In genomic region chr7:46535429-46535799, GRCm38 (mm10) we compare ENCODE assay signal across 8 mouse cellular contexts.
DNase-seq lines count a peak whose midpoint lies in the region; ATAC-seq and TF ChIP-seq lines count a peak whose summit lies in the region.

No protein-coding gene starts in this region.

- H3K9ac ChIP-seq in heart, postnatal 0 days (replicated peaks; ENCODE audit: low read depth, low read length), result no peak overlapping the region
- no peak overlapping the region for H3K9ac ChIP-seq in kidney, postnatal 0 days (ENCODE audit: low read depth, low read length)
- H3K9ac ChIP-seq in limb, embryonic 12.5 days (replicated peaks), result peak overlapping the region; percentile 18; the same call in 1 of the 2 replicates

- peak; percentile 53 for TF ChIP-seq CTCF in heart, postnatal 0 days (IDR thresholded peaks at IDR 0.05; ENCODE audit: low read depth)
- peak; percentile 75 for TF ChIP-seq CTCF in cerebellum, adult 2 months (IDR thresholded peaks at IDR 0.05; ENCODE audit: borderline replicate concordance, insufficient read depth, low read depth, low read length)
- TF ChIP-seq CTCF in kidney, postnatal 0 days (IDR thresholded peaks at IDR 0.05; ENCODE audit: low read depth), result peak; percentile 73

- no peak for TF ChIP-seq EP300 in heart, postnatal 0 days (IDR thresholded peaks at IDR 0.05; ENCODE audit: low read depth)

- DNase-seq in heart, postnatal 0 days (ENCODE audit: low spot score), result peak; percentile 16
- no peak for DNase-seq in heart, postnatal 25 days (ENCODE audit: low spot score)
- peak; percentile 94 to 98 for DNase-seq in cerebellum, adult 2 months
- peak; percentile 40 for DNase-seq in kidney, postnatal 0 days (ENCODE audit: low spot score)
- DNase-seq in retina, embryonic 14.5 days (ENCODE audit: low spot score), result peak; percentile 68
- DNase-seq in urinary bladder, adult 2 months (ENCODE audit: low spot score), result no peak

- H3K36me3 ChIP-seq in heart, postnatal 0 days (replicated peaks; ENCODE audit: control insufficient read depth, insufficient read depth, low read length), result no peaks in the 10 kb centered on the region
- no peaks in the 10 kb centered on the region for H3K36me3 ChIP-seq in kidney, postnatal 0 days (ENCODE audit: insufficient read depth, low read length)
- no peaks in the 10 kb centered on the region for H3K36me3 ChIP-seq in limb, embryonic 12.5 days

- 15% methylated on average over 10 of the region's 10 CpGs for WGBS in heart, postnatal 0 days
- 1% methylated on average over 10 of the region's 10 CpGs for WGBS in cerebellum, adult 2 months
- WGBS in kidney, postnatal 0 days, result 35% methylated on average over 10 of the region's 10 CpGs
- 14% methylated on average over 10 of the region's 10 CpGs for WGBS in limb, embryonic 12.5 days

- H3K27ac ChIP-seq in heart, postnatal 0 days (ENCODE audit: low read depth), result no peak overlapping the region
- peak overlapping the region; percentile 92 for H3K27ac ChIP-seq in cerebellum, adult 2 months (ENCODE audit: insufficient read depth, low read length)
- H3K27ac ChIP-seq in kidney, postnatal 0 days, result no peak overlapping the region
- H3K27ac ChIP-seq in limb, embryonic 12.5 days, result no peak overlapping the region

- ATAC-seq in heart, postnatal 0 days (ENCODE audit: insufficient read depth, low read depth), result peak; percentile 63
- ATAC-seq in frontal cortex, adult (ENCODE audit: low TSS enrichment), result peak; percentile 93
- 0 out of 2 replicates have a peak, but pooled peaks have one; percentile 46 for ATAC-seq in kidney, postnatal 0 days (replicated peaks; ENCODE audit: low FRiP score, low read depth)
- no peak for ATAC-seq in limb, embryonic 12.5 days (ENCODE audit: insufficient number of reproducible peaks, insufficient read depth, low FRiP score, low TSS enrichment, low read depth)

- peak; percentile 29; the same call in 1 of the 2 replicates for TF ChIP-seq POLR2A in cerebellum, adult 2 months (IDR thresholded peaks at IDR 0.05; ENCODE audit: borderline replicate concordance, insufficient read depth, low read length)

- intact Hi-C loops in heart, postnatal 25 days (cut with DNase I), result loop anchor here (10.0 kb wide), 1 partner anchor 141 kb away; the partner anchor contains the start of gene Kcnc1

- no peaks in the 10 kb centered on the region for H3K27me3 ChIP-seq in heart, postnatal 0 days (ENCODE audit: control insufficient read depth, insufficient read depth, low read length)
- H3K27me3 ChIP-seq in cerebellum, adult 2 months (ENCODE audit: control insufficient read depth, insufficient read depth, low read length), result no peaks in the 10 kb centered on the region
- H3K27me3 ChIP-seq in kidney, postnatal 0 days (ENCODE audit: insufficient read depth, low read length), result no peaks in the 10 kb centered on the region
- no peaks in the 10 kb centered on the region for H3K27me3 ChIP-seq in limb, embryonic 12.5 days

- H3K4me1 ChIP-seq in heart, postnatal 0 days (ENCODE audit: control insufficient read depth, insufficient read depth), result no peaks in the 10 kb centered on the region
- peaks cover 51% of the 10 kb centered on the region for H3K4me1 ChIP-seq in cerebellum, adult 2 months (ENCODE audit: control insufficient read depth, insufficient read depth, low read length)
- no peaks in the 10 kb centered on the region for H3K4me1 ChIP-seq in kidney, postnatal 0 days (replicated peaks; ENCODE audit: insufficient read depth, low read length)
- H3K4me1 ChIP-seq in limb, embryonic 12.5 days (replicated peaks), result peaks cover 11% of the 10 kb centered on the region

- H3K9me3 ChIP-seq in heart, postnatal 0 days (replicated peaks; ENCODE audit: control insufficient read depth, low read length), result no peaks in the 10 kb centered on the region
- H3K9me3 ChIP-seq in kidney, postnatal 0 days (replicated peaks; ENCODE audit: low read length), result no peaks in the 10 kb centered on the region
- H3K9me3 ChIP-seq in limb, embryonic 12.5 days, result no peaks in the 10 kb centered on the region

- no peak overlapping the region for H3K4me3 ChIP-seq in heart, postnatal 0 days (ENCODE audit: low read depth, low read length)
- no peak overlapping the region for H3K4me3 ChIP-seq in cerebellum, adult 2 months (replicated peaks; ENCODE audit: insufficient read depth, low read depth, low read length)
- H3K4me3 ChIP-seq in kidney, postnatal 0 days (replicated peaks; ENCODE audit: low read depth, low read length), result no peak overlapping the region
- no peak overlapping the region for H3K4me3 ChIP-seq in limb, embryonic 12.5 days (replicated peaks)

- H3K4me2 ChIP-seq in heart, postnatal 0 days (ENCODE audit: low read depth, low read length), result no peak overlapping the region
- H3K4me2 ChIP-seq in kidney, postnatal 0 days (ENCODE audit: low read length), result no peak overlapping the region
- peak overlapping the region; percentile 17; the same call in 1 of the 2 replicates for H3K4me2 ChIP-seq in limb, embryonic 12.5 days

Comparison
In these comparisons a context has a peak if more than half of its experiments do, and no peak if none do; other contexts are left out.
1. DNase-seq: peak in heart, postnatal 0 days (single experiment), cerebellum, adult 2 months (2 of 2), kidney, postnatal 0 days (single experiment) and retina, embryonic 14.5 days (single experiment); none in heart, postnatal 25 days (single experiment) and urinary bladder, adult 2 months (single experiment).
2. Peak in every context shown above with its lines, with median percentiles within 50 percentile points of each other: CTCF ChIP-seq.